Mouse (Mus musculus): ENCODE data around the gene Ppp4r4.

DNA sequence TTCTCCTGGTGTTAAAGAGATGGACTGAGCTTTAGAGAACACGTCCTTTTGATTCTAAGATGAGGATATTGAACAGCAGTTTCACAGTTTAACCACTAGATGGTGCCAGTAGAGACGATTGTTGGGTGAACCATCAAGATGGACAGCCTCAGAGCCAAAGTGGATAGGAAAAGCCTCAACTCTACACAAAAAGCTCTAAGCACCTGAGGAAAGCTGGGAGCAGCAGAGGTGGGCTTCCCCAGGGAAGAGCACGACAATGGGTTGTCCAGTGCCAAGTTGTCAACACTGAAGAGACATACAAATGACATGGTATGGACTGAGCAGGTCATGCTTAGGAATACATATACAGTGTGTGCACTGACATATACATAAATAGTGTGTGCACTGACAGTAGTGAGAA is 12.1 kb downstream of the Ppp4r4 start:
- TF ChIP-seq POLR2A (IDR thresholded peaks at IDR 0.05; ENCODE audit: extremely low read depth, insufficient read depth, low read length) (no peak), CTCF (IDR thresholded peaks at IDR 0.05; ENCODE audit: low read depth, low read length) (peak; percentile 53)

All from liver, adult 2 months (tissue).